Mouse (Mus musculus) cerebellum, adult (tissue): ENCODE data around the gene Nbeal2.
A peak's percentile ranks its signal among the peaks of the same experiment; 100 is the strongest.

Experiments
- ATAC-seq: cut with Nextera tagmentation; 2 replicates; pipeline ENCODE4 v1.9.2; 2017; ENCODE audit warnings: mild to moderate bottlenecking, moderate library complexity, mixed read lengths; ENCODE audit not compliant: insufficient number of reproducible peaks, low FRiP score, low TSS enrichment

The Nbeal2 gene

GRCm38 (mm10) chr9:110652963-110653654, 852 bp downstream of the Nbeal2 start:
- ATAC-seq = no peak

GRCm38 (mm10) chr9:110651931-110652722, 1.8 kb downstream of the Nbeal2 start:
- ATAC-seq = no peak

GRCm38 (mm10) chr9:110649775-110650174, 4.2 kb downstream of the Nbeal2 start:
- ATAC-seq = no peak

DNA sequence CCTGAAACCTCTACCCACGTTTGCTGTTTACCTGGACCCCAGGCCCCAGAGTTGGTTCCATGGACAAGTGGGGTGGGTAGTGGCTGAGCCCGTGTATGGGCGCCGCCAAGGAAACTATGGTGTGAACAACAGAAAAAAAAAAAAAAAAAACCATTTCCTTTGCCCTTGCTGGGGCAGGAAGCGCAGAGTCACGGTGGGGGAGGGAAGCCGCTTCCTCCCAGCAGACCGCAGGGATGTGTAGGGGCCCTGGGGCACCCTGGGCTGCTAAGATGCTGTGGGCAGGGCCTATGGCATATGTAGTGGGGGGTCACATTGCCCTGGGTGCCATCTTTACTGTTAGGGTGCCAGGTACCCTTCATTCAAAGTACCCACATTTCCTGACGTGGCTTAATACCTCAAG, 8.7 kb downstream of the Nbeal2 start:
- ATAC-seq = no peak

DNA sequence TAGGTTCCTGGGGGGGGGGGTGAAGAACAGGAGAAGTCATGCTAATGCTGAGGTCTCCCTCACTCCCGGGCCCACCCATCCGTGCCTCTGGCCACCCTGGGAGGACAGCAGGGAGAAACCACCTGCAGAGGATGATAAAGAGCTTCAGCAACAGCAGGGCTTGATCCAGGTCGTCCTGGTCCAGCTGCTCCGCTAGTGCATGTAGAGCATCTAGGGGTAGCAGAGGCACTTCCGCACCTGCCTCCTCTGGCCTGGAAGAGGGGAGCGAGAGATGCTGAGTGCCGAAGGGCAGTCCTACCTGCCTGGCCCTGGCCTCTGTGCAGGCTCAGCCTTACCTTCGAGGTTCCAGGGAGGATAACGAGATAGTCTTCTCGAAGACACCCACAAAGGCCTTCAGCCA, 9.7 kb downstream of the Nbeal2 start:
- ATAC-seq = no peak

DNA sequence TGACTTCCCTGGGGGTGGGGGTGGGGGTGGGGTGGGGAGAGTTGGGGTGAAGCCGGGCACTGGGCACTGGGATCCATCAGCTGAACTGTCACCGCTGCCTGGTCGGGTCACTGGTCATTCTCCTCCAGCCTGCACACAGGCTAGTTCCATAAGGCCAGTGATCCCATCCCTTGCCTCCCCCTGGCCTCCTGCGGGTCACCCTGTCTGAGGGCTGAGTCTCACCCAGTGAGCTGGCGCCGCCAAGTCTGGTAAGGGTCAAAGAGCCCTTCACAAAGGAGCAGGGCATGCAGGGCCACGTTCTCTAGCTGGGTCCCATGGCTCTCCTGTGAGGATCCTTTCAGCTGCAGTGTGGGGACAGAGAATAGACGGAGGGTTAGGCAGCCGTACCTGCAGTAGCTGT, 10.2 kb downstream of the Nbeal2 start:
- no peak for ATAC-seq

DNA sequence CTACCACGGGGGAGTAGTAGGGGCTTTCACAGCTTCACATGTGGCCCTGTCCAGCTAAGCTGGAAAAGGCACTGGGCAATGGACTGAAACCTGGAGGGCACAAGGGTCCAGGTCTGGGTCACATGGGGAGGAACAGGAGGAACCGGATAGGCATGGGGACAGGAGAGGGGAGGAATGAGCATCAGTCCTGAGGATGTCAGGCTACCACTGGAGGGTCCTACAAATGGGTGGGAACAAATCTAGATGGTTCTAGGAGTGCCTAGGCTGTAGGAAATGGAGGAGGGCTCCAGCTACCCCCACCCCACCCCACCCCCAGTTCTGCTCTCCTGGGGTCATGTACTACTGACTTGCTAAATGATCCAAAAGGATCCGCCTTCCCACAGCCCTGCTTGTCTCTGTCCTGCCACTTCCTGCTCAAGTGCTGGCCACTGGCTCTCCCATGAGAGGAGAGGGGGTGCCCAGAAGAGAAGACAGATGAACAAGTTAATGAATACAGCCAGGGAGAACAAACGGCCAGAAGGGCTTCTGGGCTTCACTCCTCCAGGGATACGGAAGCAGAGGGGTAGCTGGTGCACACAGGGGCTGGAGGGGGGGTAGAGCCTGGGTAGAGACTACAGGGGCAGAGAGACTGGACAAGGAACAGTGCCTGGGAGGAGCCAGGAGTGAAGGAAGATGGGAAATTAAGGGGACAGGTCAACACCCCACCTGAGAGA, 11.0 kb downstream of the Nbeal2 start:
- ATAC-seq = no peak

GRCm38 (mm10) chr9:110641006-110641405, 13.0 kb downstream of the Nbeal2 start:
- no peak for ATAC-seq

- peak; percentile 34; the same call in 1 of the 2 replicates for ATAC-seq
Observed at GRCm38 (mm10) chr9:110638611-110639021, 15.3 kb downstream of the Nbeal2 start.

GRCm38 (mm10) chr9:110635225-110635624, 18.7 kb downstream of the Nbeal2 start:
- peak; percentile 23; the same call in 1 of the 2 replicates for ATAC-seq

GRCm38 (mm10) chr9:110633882-110634281, 20.1 kb downstream of the Nbeal2 start:
- no peak for ATAC-seq

GRCm38 (mm10) chr9:110632671-110633070, 21.3 kb downstream of the Nbeal2 start:
- no peak for ATAC-seq

GRCm38 (mm10) chr9:110631651-110632275, 22.2 kb downstream of the Nbeal2 start:
- no peak for ATAC-seq

DNA sequence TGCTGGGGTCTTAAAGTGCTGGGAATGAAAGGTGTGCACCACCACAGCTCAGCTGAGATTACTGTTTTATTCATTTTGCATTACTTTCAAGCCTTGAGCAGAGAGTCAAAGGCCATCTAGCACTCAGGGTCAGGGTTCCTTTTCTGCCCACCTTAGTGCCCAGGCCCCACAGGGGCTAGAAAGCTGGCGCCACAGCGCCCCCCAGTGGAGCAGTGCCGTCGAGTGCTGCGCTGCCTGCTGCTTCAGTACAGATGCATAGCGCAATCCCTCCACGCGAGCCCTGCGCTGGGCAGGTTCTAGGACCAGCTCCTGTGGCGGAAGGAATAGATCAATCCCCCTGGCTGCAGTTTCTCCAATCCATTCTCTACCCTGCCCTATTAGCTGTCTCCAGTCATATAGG, 22.8 kb downstream of the Nbeal2 start:
- ATAC-seq = no peak

DNA sequence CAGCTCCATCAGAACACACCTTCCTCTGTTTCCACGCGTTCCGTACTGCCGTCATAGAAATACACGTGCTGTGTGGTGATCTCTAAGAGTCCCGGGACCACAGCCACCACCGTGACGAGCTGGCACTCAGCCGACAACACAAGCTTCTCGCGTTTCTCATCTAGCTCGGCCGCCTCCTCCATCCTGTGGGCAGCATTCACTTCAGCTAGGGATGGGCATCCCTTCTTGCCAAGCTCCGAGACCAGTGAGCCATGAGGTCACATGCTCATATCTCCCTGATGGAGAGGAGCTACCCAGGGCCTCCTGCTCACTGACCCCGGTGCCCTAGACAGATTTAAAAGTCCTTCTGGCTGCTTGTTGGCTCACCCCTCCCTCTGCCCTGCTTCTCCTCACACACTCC, 23.8 kb downstream of the Nbeal2 start:
- ATAC-seq = no peak

- ATAC-seq = no peak
Observed at GRCm38 (mm10) chr9:110625350-110625908, 28.5 kb downstream of the Nbeal2 start.

DNA sequence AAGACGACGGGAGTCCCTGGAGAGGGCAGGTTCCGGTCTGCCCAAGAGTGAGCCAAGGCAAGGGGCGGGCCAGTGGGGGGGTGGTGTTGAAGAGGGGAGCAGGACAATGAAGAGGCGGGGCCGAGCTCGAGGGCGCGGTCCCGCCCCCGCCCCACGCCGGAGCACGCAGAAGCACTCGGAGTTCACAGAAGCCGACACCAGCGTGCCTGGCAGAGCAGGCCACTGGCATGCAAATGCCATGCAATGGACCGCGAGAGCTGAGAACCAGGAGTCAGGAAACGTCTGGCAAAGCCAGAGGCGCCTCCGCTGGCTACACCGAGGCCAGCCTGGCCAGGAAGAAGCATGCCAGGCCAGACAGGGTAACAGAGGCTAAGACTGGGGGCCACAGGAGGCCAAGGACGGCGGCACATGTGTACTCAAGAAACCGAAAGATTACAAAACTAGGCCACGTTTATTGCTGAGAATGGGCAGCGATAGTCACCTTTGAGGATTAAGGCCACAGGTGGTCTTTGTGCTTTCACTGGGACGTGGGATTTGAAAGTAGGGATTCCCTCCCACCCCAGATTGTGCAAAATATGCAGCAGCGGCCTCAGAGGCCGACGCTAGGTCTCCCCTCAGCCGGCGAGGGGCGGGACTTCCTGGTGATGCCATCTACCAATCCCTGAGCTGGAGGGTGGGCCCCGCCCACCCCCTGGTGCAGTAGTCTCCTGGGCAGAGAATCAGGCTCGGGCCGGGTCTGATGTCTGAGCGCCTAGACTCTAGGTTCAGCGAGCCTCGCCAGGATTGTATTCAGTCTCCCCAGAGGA, 29.4 kb downstream of the Nbeal2 start, which contains the start of gene Nradd:
TSS of gene Nradd (minus strand) at position 92 of the 806 bp plus-strand sequence.
- peak; percentile 89 for ATAC-seq

GRCm38 (mm10) chr9:110623416-110624195, 30.4 kb downstream of the Nbeal2 start:
- no peak for ATAC-seq
